Mouse (Mus musculus): ENCODE data around the gene Rcan3.

DNA sequence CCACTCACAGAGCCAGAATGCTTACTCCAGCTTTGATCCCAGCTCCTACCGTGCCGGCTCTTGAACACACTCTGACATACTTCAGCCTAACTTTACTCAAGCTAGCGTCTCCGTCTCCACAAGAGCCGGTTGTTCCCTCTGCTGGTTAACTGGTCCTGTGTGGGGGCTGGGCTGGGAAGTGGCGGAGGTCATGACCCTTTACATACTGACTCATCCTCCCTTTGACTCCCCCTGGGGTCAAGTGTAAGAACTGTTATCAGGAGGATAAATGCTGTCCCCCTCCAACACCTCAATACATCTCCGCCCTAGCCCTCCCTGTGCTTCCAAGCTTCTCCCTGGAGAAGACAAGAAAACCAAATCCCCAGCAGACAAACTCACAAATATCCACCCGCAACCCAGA is 52.3 kb downstream of the Rcan3 start:
- TF ChIP-seq E2F4 (IDR thresholded peaks at IDR 0.05; ENCODE audit: borderline replicate concordance, low read depth, low read length) (no peak), EP300 (IDR thresholded peaks at IDR 0.05; ENCODE audit: low read depth in 1 of 2, low read length in 2 of 2) (no peak)
